8 mouse cellular contexts compared by ENCODE assay signal in the genomic region with DNA sequence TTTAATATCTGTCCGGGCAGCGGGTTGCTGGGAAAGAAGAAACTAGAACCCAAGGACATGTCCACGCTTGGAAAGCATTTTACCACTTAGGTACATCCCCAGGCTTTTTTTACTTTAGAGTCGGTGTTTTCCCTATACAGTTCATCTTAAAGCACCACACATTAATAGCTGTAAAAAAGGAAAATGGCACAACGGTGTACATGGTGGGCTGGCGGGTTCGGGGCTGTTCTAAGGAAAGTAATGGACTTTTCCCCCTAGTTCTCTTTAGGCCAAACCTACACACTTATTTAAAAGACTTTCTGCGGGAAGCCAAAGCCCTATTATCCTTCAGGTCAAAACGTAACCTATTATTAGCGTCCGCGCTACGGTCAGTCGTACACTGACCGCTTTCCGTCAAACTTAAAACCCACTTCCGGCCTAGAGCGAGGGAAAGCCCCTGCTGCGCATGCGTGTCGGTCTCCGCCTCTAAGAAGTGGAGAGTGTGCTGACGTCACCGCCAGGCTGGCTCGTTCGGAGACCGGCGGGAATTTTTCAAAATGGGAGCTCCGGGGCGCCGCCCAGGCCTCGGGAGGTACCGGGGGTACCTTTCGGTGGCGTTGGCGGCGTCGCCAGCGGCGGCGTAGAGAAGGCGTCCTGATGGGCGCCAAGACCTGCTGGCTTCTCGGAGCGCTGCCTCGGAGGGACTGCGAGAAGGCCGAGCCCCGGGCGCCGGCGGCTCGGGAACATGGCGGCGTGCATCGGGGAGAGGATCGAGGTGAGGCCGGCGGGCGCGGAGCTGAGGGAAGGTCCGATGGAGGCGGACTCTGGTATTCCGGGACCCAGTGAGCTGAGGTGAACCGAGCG. TPM values are rescaled to one million over a fixed set of nuclear protein-coding genes. Genes with fewer than 3 reads are reported as not detected.
DNase-seq lines count a peak whose midpoint lies in the region; ATAC-seq and TF ChIP-seq lines count a peak whose summit lies in the region.

Gene Plk4 (plus strand): TSS at position 490 of the 843 bp plus-strand sequence.

- H3K9me3 ChIP-seq in MEL (replicated peaks; ENCODE audit: insufficient read depth, low read length), result no peaks in the 10 kb centered on the region
- H3K9me3 ChIP-seq in forebrain, postnatal 0 days (ENCODE audit: low read length), result no peaks in the 10 kb centered on the region
- H3K9me3 ChIP-seq in lung, embryonic 15.5 days, result no peaks in the 10 kb centered on the region

- no peak for TF ChIP-seq CTCF in MEL (IDR thresholded peaks at IDR 0.05 in 2 of 3, conservative IDR thresholded peaks at IDR 0.05 in 1 of 3; ENCODE audit: control insufficient read depth in 1 of 3, insufficient read depth in 1 of 3, low read depth in 2 of 3, low read length in 3 of 3, poor library complexity in 1 of 3, severe bottlenecking in 1 of 3)
- TF ChIP-seq CTCF in cerebellum, adult 2 months (IDR thresholded peaks at IDR 0.05; ENCODE audit: borderline replicate concordance, insufficient read depth, low read depth, low read length), result no peak
- no peak for TF ChIP-seq CTCF in forebrain, postnatal 0 days (IDR thresholded peaks at IDR 0.05; ENCODE audit: low read depth)

- H3K4me3 ChIP-seq in MEL (ENCODE audit: control insufficient read depth in 1 of 2, insufficient read depth in 1 of 2, low read depth in 2 of 2, low read length in 2 of 2), result peak within 1 kb of the TSS; percentile 80 to 87
- peak within 1 kb of the TSS; percentile 76 for H3K4me3 ChIP-seq in cerebellum, adult 2 months (replicated peaks; ENCODE audit: insufficient read depth, low read depth, low read length)
- peak within 1 kb of the TSS; percentile 85 for H3K4me3 ChIP-seq in forebrain, postnatal 0 days (ENCODE audit: low read depth, low read length)
- H3K4me3 ChIP-seq in lung, embryonic 15.5 days, result peak within 1 kb of the TSS; percentile 95

- no peaks in the 10 kb centered on the region for H3K27me3 ChIP-seq in MEL (ENCODE audit: control insufficient read depth in 1 of 2, insufficient read depth in 2 of 2, low read length in 2 of 2)
- H3K27me3 ChIP-seq in cerebellum, adult 2 months (ENCODE audit: control insufficient read depth, insufficient read depth, low read length), result no peaks in the 10 kb centered on the region
- no peaks in the 10 kb centered on the region for H3K27me3 ChIP-seq in forebrain, postnatal 0 days (ENCODE audit: insufficient read depth, low read length)
- H3K27me3 ChIP-seq in lung, embryonic 15.5 days, result no peaks in the 10 kb centered on the region

- TF ChIP-seq POLR2A in MEL (IDR thresholded peaks at IDR 0.05; ENCODE audit: control insufficient read depth in 1 of 2, insufficient read depth in 1 of 2, low read depth in 1 of 2, low read length in 2 of 2, poor library complexity in 1 of 2), result peak; percentile 83 to 90; a peak in 3 of 4 replicates
- peak; percentile 49; the same call in 1 of the 2 replicates for TF ChIP-seq POLR2A in cerebellum, adult 2 months (IDR thresholded peaks at IDR 0.05; ENCODE audit: borderline replicate concordance, insufficient read depth, low read length)

- peak; percentile 99 for ATAC-seq in forebrain, postnatal 0 days
- ATAC-seq in lung, embryonic 15.5 days (ENCODE audit: borderline replicate concordance, extremely low read depth, low FRiP score, low TSS enrichment), result peak; percentile 99

- no peak for TF ChIP-seq RAD21 in MEL (IDR thresholded peaks at IDR 0.05; ENCODE audit: low read depth, low read length)

- H3K9ac ChIP-seq in MEL (ENCODE audit: control insufficient read depth, low read depth, low read length, poor library complexity, severe bottlenecking), result peak within 1 kb of the TSS; percentile 97
- H3K9ac ChIP-seq in forebrain, postnatal 0 days, result peak within 1 kb of the TSS; percentile 59
- peak within 1 kb of the TSS; percentile 83 for H3K9ac ChIP-seq in lung, embryonic 15.5 days

- peak within 1 kb of the TSS; percentile 97 for H3K4me2 ChIP-seq in forebrain, postnatal 0 days (ENCODE audit: low read depth)
- peak within 1 kb of the TSS; percentile 82 for H3K4me2 ChIP-seq in lung, embryonic 15.5 days

- DNase-seq in MEL (ENCODE audit: low read depth, low spot score), result peak; percentile 98
- DNase-seq in cerebellum, adult 2 months, result peak; percentile 95 to 96
- peak; percentile 98 for DNase-seq in forebrain, postnatal 0 days
- DNase-seq in heart, postnatal 4 days, result peak; percentile 98
- DNase-seq in layer of hippocampus, adult 8-10 months (ENCODE audit: low spot score in 2 of 2), result peak; percentile 92 to 96
- DNase-seq in ovary, adult 18-20 months (ENCODE audit: low spot score), result peak; percentile 93
- peak; percentile 97 for DNase-seq in thymus, postnatal 0 days (ENCODE audit: low spot score)

- H3K79me2 ChIP-seq in MEL (ENCODE audit: control insufficient read depth, insufficient read depth, low read length, poor library complexity), result peaks cover 23% of the 10 kb centered on the region

- peaks cover 2 to 15% of the 10 kb centered on the region in 2 experiments; a peak in 2 of 4 replicates for H3K4me1 ChIP-seq in MEL (ENCODE audit: control insufficient read depth in 1 of 2, insufficient read depth in 2 of 2, low read length in 2 of 2)
- H3K4me1 ChIP-seq in cerebellum, adult 2 months (ENCODE audit: control insufficient read depth, insufficient read depth, low read length), result no peaks in the 10 kb centered on the region
- peaks cover 11% of the 10 kb centered on the region; the same call in 1 of the 2 replicates for H3K4me1 ChIP-seq in forebrain, postnatal 0 days (ENCODE audit: insufficient read depth)
- H3K4me1 ChIP-seq in lung, embryonic 15.5 days, result peaks cover 12% of the 10 kb centered on the region; the same call in 1 of the 2 replicates

- peaks cover 30 to 31% of the 10 kb centered on the region in 2 experiments for H3K36me3 ChIP-seq in MEL (ENCODE audit: control insufficient read depth in 1 of 2, insufficient read depth in 2 of 2, low read length in 2 of 2)
- no peaks in the 10 kb centered on the region for H3K36me3 ChIP-seq in forebrain, postnatal 0 days (ENCODE audit: insufficient read depth)
- peaks cover 4% of the 10 kb centered on the region; the same call in 1 of the 2 replicates for H3K36me3 ChIP-seq in lung, embryonic 15.5 days

- peak within 1 kb of the TSS; percentile 71 for H3K27ac ChIP-seq in MEL (ENCODE audit: control insufficient read depth, low read depth, low read length)
- H3K27ac ChIP-seq in cerebellum, adult 2 months (ENCODE audit: insufficient read depth, low read length), result no peak within 1 kb of the TSS
- peak within 1 kb of the TSS; percentile 50; the same call in 1 of the 2 replicates for H3K27ac ChIP-seq in forebrain, postnatal 0 days (ENCODE audit: low read depth, low read length)
- H3K27ac ChIP-seq in lung, embryonic 15.5 days, result peak within 1 kb of the TSS; percentile 77

- no peak for TF ChIP-seq EP300 in MEL (IDR thresholded peaks at IDR 0.05; ENCODE audit: low read depth in 1 of 2, low read length in 2 of 2)

- 1% methylated on average over 66 of the region's 66 CpGs for WGBS in cerebellum, adult 2 months
- 2% methylated on average over 65 of the region's 66 CpGs for WGBS in forebrain, postnatal 0 days
- WGBS in lung, embryonic 15.5 days, result 2% methylated on average over 66 of the region's 66 CpGs

TF ChIP-seq in MEL, 35 proteins besides CTCF, POLR2A, EP300 and RAD21 (continues in another document):
- TF ChIP-seq USF1 (IDR thresholded peaks at IDR 0.05; ENCODE audit: low read depth, low read length) (no peak), TBP (IDR thresholded peaks at IDR 0.05; ENCODE audit: low read depth, low read length) (peak; percentile 74), GATA1 (IDR thresholded peaks at IDR 0.05; ENCODE audit: low read depth, low read length) (no peak), KAT2A (conservative IDR thresholded peaks at IDR 0.05; ENCODE audit: low read depth, low read length) (no peak; the same call in 1 of the 2 replicates), GABPA (IDR thresholded peaks at IDR 0.05; ENCODE audit: low read depth, low read length) (no peak), TCF12 (IDR thresholded peaks at IDR 0.05; ENCODE audit: low read depth, low read length) (0 out of 2 replicates have a peak, but pooled peaks have one; percentile 24), HCFC1 (IDR thresholded peaks at IDR 0.05; ENCODE audit: low read depth, low read length) (peak; percentile 82), ZMIZ1 (IDR thresholded peaks at IDR 0.05; ENCODE audit: low read depth, low read length) (peak; percentile 82), ELF1 (IDR thresholded peaks at IDR 0.05; ENCODE audit: low read depth, low read length) (peak; percentile 93), CHD2 (IDR thresholded peaks at IDR 0.05; ENCODE audit: low read length) (no peak), E2F4 (IDR thresholded peaks at IDR 0.05; ENCODE audit: borderline replicate concordance, low read depth, low read length) (peak; percentile 77; the same call in 1 of the 2 replicates), NELFE (IDR thresholded peaks at IDR 0.05; ENCODE audit: low read depth, low read length) (peak; percentile 86), MXI1 (IDR thresholded peaks at IDR 0.05; ENCODE audit: low read depth, low read length) (peak; percentile 69), MYC (IDR thresholded peaks at IDR 0.05; ENCODE audit: low read depth, low read length) (peak; percentile 35; the same call in 1 of the 2 replicates), ZNF384 (IDR thresholded peaks at IDR 0.05; ENCODE audit: low read depth, low read length) (no peak), POLR2AphosphoS5 (IDR thresholded peaks at IDR 0.05; ENCODE audit: borderline replicate concordance, low read depth, low read length) (no peak), SIN3A (IDR thresholded peaks at IDR 0.05; ENCODE audit: low read length) (peak; percentile 78), NRF1 (IDR thresholded peaks at IDR 0.05; ENCODE audit: insufficient read depth, low read depth, low read length, poor library complexity, severe bottlenecking) (peak; percentile 97), MAX (IDR thresholded peaks at IDR 0.05; ENCODE audit: low read length) (0 out of 2 replicates have a peak, but pooled peaks have one; percentile 30), POLR2AphosphoS2 (IDR thresholded peaks at IDR 0.05; ENCODE audit: low read length) (peak; percentile 94), TAL1 (IDR thresholded peaks at IDR 0.05; ENCODE audit: low read length) (no peak)

RNA-seq across cellular contexts. Expression of gene Plk4, which starts in this region (rescaled TPM):
- total RNA-seq in MEL (2012; rRNA removed), result 60.3 and 71.0 TPM in 2 replicates
- 100 to 1,000 TPM in 1 of 2 experiments, 10 to 100 TPM in 1; 57.6 to 381 TPM for polyA plus RNA-seq in MEL (2012; ENCODE audit: insufficient read depth in 1 of 2, insufficient read length in 2 of 2, low read depth in 1 of 2, low replicate concordance in 2 of 2, missing spikeins in 1 of 2)
- 2.3 and 2.6 TPM in 2 replicates for polyA plus RNA-seq in cerebellum, adult 2 months (2012; rRNA removed)
- 11.9 and 12.9 TPM in 2 replicates for total RNA-seq in forebrain, postnatal 0 days (2014; rRNA removed)
- 7.0 and 8.9 TPM in 2 replicates for polyA plus RNA-seq in forebrain, postnatal 0 days (2015; fragmentation: Nextera tagmentation; extraction: Ambion mirVana)
- total RNA-seq in heart, postnatal 4 days (2021), result 10 to 100 TPM; 24.5 to 28.3 TPM
- total RNA-seq in layer of hippocampus, adult 8-10 months (2022), result 1 to 10 TPM; 2.8 to 4.1 (median 3.2) TPM
- 71.9 and 72.9 TPM in 2 replicates for polyA plus RNA-seq in lung, embryonic 15.5 days (2015; fragmentation: Nextera tagmentation; extraction: Ambion mirVana)
- polyA plus RNA-seq in thymus, postnatal 0 days (2015; fragmentation: Nextera tagmentation; extraction: Ambion mirVana), result 45.6 and 50.8 TPM in 2 replicates
